Mouse (Mus musculus) cerebellum, postnatal 36 days (tissue): ENCODE measurements around the gene Slc25a3.

Experiments used
- DNase-seq, 2 experiments: peaks; one replicate each; pipeline ENCODE4 v3.0.0; 2021 to 2022; ENCODE audit warnings: mixed read lengths in 2 of 2

The Slc25a3 gene

GRCm38 (mm10) chr10:91141564-91141963 is 17.7 kb upstream of the Slc25a3 start:
- no peak for DNase-seq

- DNase-seq = no peak
Measured at GRCm38 (mm10) chr10:91139148-91139766, 15.4 kb upstream of the Slc25a3 start.

GRCm38 (mm10) chr10:91138317-91138716 is 14.5 kb upstream of the Slc25a3 start:
- no peak for DNase-seq

GRCm38 (mm10) chr10:91137400-91137799 is 13.5 kb upstream of the Slc25a3 start:
- DNase-seq = no peak

GRCm38 (mm10) chr10:91135302-91135972 is 11.6 kb upstream of the Slc25a3 start:
- no peak for DNase-seq

- no peak for DNase-seq
Measured at GRCm38 (mm10) chr10:91131565-91131964, 7.7 kb upstream of the Slc25a3 start.

GRCm38 (mm10) chr10:91130792-91131191 is 6.9 kb upstream of the Slc25a3 start:
- DNase-seq = no peak

- DNase-seq = no peak
Measured at GRCm38 (mm10) chr10:91128551-91129160, 4.8 kb upstream of the Slc25a3 start.

GRCm38 (mm10) chr10:91127395-91127794 is 3.5 kb upstream of the Slc25a3 start:
- no peak for DNase-seq

- no peak for DNase-seq
Measured at GRCm38 (mm10) chr10:91126618-91127355, 2.9 kb upstream of the Slc25a3 start.

- no peak for DNase-seq
Measured at GRCm38 (mm10) chr10:91123281-91123827, 505 bp downstream of the Slc25a3 start.

- DNase-seq = no peak
Measured at GRCm38 (mm10) chr10:91122646-91123045, 1.2 kb downstream of the Slc25a3 start.

GRCm38 (mm10) chr10:91116958-91117357 is 6.9 kb downstream of the Slc25a3 start:
- no peak for DNase-seq

- no peak for DNase-seq
Measured at GRCm38 (mm10) chr10:91109841-91110240, 14.0 kb downstream of the Slc25a3 start.

- no peak for DNase-seq
Measured at GRCm38 (mm10) chr10:91105981-91106380, 17.9 kb downstream of the Slc25a3 start.

GRCm38 (mm10) chr10:91102799-91103590 is 20.9 kb downstream of the Slc25a3 start:
- DNase-seq = no peak

- no peak for DNase-seq
Measured at GRCm38 (mm10) chr10:91101936-91102335, 21.9 kb downstream of the Slc25a3 start.

- DNase-seq = no peak
Measured at GRCm38 (mm10) chr10:91100101-91100500, 23.8 kb downstream of the Slc25a3 start.

GRCm38 (mm10) chr10:91098056-91098455 is 25.8 kb downstream of the Slc25a3 start:
- no peak for DNase-seq

- no peak for DNase-seq
Measured at GRCm38 (mm10) chr10:91094251-91095104, 29.4 kb downstream of the Slc25a3 start.

GRCm38 (mm10) chr10:91092812-91093211 is 31.0 kb downstream of the Slc25a3 start:
- no peak for DNase-seq
